Mouse (Mus musculus): ENCODE measurements around the gene Inip.

- TF ChIP-seq MYC (IDR thresholded peaks at IDR 0.05; ENCODE audit: low read depth, low read length) (no peak), ZC3H11A (IDR thresholded peaks at IDR 0.05; ENCODE audit: low read depth, low read length) (no peak), MAFK (IDR thresholded peaks at IDR 0.05; ENCODE audit: insufficient replicate concordance, low read length) (no peak), ZKSCAN1 (IDR thresholded peaks at IDR 0.05; ENCODE audit: borderline replicate concordance, low read depth, low read length) (no peak), BHLHE40 (IDR thresholded peaks at IDR 0.05; ENCODE audit: low read depth, low read length) (no peak), TCF12 (IDR thresholded peaks at IDR 0.05; ENCODE audit: low read depth, low read length) (no peak), CTCF (conservative IDR thresholded peaks at IDR 0.05 in 1 of 2, IDR thresholded peaks at IDR 0.05 in 1 of 2; ENCODE audit: low read depth in 2 of 2, low read length in 2 of 2) (peak in 1 of 2 experiments; percentile 55; a peak in 3 of 4 replicates), POLR2AphosphoS2 (IDR thresholded peaks at IDR 0.05; ENCODE audit: low read depth, low read length) (no peak), POLR2A (IDR thresholded peaks at IDR 0.05; ENCODE audit: low read depth, low read length) (no peak)
Observed at GRCm38 (mm10) chr4:59780568-59780967, 20.8 kb downstream of the Inip start.
